Mouse (Mus musculus) thymus, postnatal 14 days (tissue): Measurements from ENCODE around the gene Rpap2.

Experiments used
- DNase-seq: peaks from one replicate; pipeline ENCODE4 v3.0.0; 2021

Rpap2 gene

GRCm38 (mm10) chr5:107597301-107598077 lies at the start of gene Rpap2, which contains the start of gene Glmn:
Rpap2 (plus strand) TSS chr5:107597373.
Glmn (minus strand) TSS chr5:107597888.
- DNase-seq: peak; percentile 90

- DNase-seq: no peak
Observed at GRCm38 (mm10) chr5:107547955-107548354, 49.2 kb upstream of the Rpap2 start.

- DNase-seq: no peak
Observed at GRCm38 (mm10) chr5:107548444-107548843, 48.7 kb upstream of the Rpap2 start.

GRCm38 (mm10) chr5:107554336-107554735 lies 42.8 kb upstream of the Rpap2 start:
- DNase-seq: no peak

GRCm38 (mm10) chr5:107556969-107557368 lies 40.2 kb upstream of the Rpap2 start:
- no peak for DNase-seq

GRCm38 (mm10) chr5:107569148-107569547 lies 28.0 kb upstream of the Rpap2 start:
- no peak for DNase-seq

GRCm38 (mm10) chr5:107598380-107598779 lies 1.2 kb downstream of the Rpap2 start:
- DNase-seq: peak; percentile 14

- peak; percentile 76 for DNase-seq
Observed at GRCm38 (mm10) chr5:107611224-107611623, 14.1 kb downstream of the Rpap2 start.

GRCm38 (mm10) chr5:107617986-107618385 lies 20.8 kb downstream of the Rpap2 start:
- no peak for DNase-seq

GRCm38 (mm10) chr5:107621327-107621726 lies 24.2 kb downstream of the Rpap2 start:
- no peak for DNase-seq

GRCm38 (mm10) chr5:107633651-107634050 lies 36.5 kb downstream of the Rpap2 start:
- no peak for DNase-seq

- DNase-seq: no peak
Observed at GRCm38 (mm10) chr5:107637106-107637505, 39.9 kb downstream of the Rpap2 start.

GRCm38 (mm10) chr5:107638366-107638765 lies 41.2 kb downstream of the Rpap2 start:
- peak; percentile 51 for DNase-seq

- no peak for DNase-seq
Observed at GRCm38 (mm10) chr5:107644595-107644994, 47.4 kb downstream of the Rpap2 start.

- DNase-seq: no peak
Observed at GRCm38 (mm10) chr5:107645935-107646334, 48.8 kb downstream of the Rpap2 start.

- no peak for DNase-seq
Observed at GRCm38 (mm10) chr5:107647580-107647979, 50.4 kb downstream of the Rpap2 start.

- peak; percentile 44 for DNase-seq
Observed at GRCm38 (mm10) chr5:107648552-107649125, 51.5 kb downstream of the Rpap2 start.

- DNase-seq: no peak
Observed at GRCm38 (mm10) chr5:107649680-107650079, 52.5 kb downstream of the Rpap2 start.

- DNase-seq: no peak
Observed at GRCm38 (mm10) chr5:107650427-107650826, 53.3 kb downstream of the Rpap2 start.

- DNase-seq: peak; percentile 24
Observed at GRCm38 (mm10) chr5:107652055-107652660, 55.0 kb downstream of the Rpap2 start.

- no peak for DNase-seq
Observed at GRCm38 (mm10) chr5:107678392-107678791, 81.2 kb downstream of the Rpap2 start.

GRCm38 (mm10) chr5:107681300-107681699 lies 84.1 kb downstream of the Rpap2 start:
- DNase-seq: no peak

GRCm38 (mm10) chr5:107684380-107684779 lies 87.2 kb downstream of the Rpap2 start:
- DNase-seq: peak; percentile 38

GRCm38 (mm10) chr5:107687161-107687560 lies 90.0 kb downstream of the Rpap2 start:
- peak; percentile 17 for DNase-seq
